Mouse (Mus musculus) embryonic stem cell, embryonic (primary cell): ENCODE data around the gene Tpm4.
"Not testable (repeated sequence)": the region's sequence is repeated elsewhere in the genome, so short reads cannot be mapped to it uniquely, and the experiment has no call there.

Experiments used
- CTCF ChIA-PET, 4 experiments: fragments of 300-600 bp in 2 of 4; fragments of 350-600 bp in 2 of 4; sonication (Branson Sonifier 250); formaldehyde crosslinking; loops; one replicate each; lab custom pipeline; 2022; ENCODE audit warnings: inconsistent platforms in 2 of 4; lab: Charles Lee
- POLR2A ChIA-PET, 4 experiments: fragments of 300-600 bp in 2 of 4; fragments of 350-600 bp in 2 of 4; sonication (Branson Sonifier 250); formaldehyde crosslinking; loops; one replicate each; lab custom pipeline; 2022; ENCODE audit warnings: antibody characterized with exemption in 4 of 4, inconsistent platforms in 1 of 4; lab: Charles Lee

Tpm4 gene

DNA sequence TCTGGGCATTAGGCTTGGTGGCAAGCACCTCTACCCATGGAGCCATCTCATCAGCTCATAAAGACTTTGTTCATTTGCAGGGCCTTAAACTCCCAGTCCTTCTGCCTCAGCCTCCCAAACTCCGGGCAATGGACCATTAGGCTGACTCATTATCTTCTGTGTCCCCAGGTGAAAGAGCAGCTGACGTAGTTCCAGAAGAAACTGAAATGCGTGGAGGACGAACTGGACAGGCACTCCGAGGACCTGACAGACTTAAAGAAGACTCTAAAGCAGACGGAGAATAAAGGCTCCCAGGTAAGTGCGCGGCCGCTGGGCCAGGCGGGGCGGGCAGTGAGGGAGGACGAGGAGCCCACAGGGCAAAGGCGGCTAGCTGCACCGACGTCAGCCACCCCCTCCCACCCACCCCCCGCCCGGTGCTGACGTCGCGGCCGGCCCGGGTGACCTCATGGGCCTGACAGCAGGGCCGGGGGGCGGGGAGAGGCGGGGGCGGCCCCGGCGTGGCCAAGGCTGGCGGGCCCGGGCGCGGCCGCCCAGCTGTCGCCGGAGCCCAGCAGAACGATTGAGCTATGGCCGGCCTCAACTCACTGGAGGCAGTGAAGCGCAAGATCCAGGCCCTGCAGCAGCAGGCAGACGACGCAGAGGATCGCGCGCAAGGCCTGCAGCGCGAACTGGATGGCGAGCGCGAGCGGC is at the start of gene Tpm4:
Gene Tpm4 (plus strand): TSS at position 220 of the 690 bp plus-strand sequence.
- POLR2A ChIA-PET: interaction anchor here (0.6 to 17.3 kb wide), 28 partner anchors 8 to 251 kb away, joined by 3 to 278 read pairs (median 4); partner anchors contain the start of genes Rab8a (in 2 of the 4), Ap1m1 (in 1 of the 4) and Olfr374 (in 1 of the 4)
- CTCF ChIA-PET: interaction anchor here in 1 of 4 experiments (0.5 kb wide), 1 partner anchor 122 kb away, joined by 4 read pairs; no protein-coding TSS in a partner anchor

- POLR2A ChIA-PET: not testable (repeated sequence)
Measured at GRCm38 (mm10) chr8:72087611-72088010, 47.2 kb upstream of the Tpm4 start.

DNA sequence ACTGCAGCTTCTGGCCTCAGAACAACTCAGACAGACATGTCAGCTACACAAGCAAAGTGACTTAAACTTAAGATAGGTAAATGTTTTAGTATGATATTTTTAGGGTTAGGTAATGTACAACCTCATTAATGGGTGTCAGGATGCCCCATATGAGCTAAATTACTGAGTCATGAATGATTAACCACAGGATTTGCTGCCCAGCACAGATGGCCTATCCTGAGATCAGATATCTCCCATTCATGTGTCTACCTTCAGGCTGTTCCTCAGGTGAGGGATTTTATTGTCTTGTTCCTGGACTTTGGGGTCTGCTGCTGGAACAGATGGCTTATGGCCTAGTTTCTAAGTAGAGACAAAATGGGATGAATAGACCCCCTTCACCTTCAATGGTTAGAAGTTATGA is 38.1 kb upstream of the Tpm4 start:
- CTCF ChIA-PET: not testable (repeated sequence)
- POLR2A ChIA-PET: interaction anchor here in 1 of 4 experiments (0.9 kb wide), 1 partner anchor 42 kb away, joined by 3 read pairs; no protein-coding TSS in a partner anchor

More at GRCm38 (mm10) chr8:72087611-72088010, 47.2 kb upstream of the Tpm4 start:
- CTCF ChIA-PET: interaction anchor here (0.6 to 1.3 kb wide), 5 partner anchors 17 to 170 kb away, joined by 3 to 5 read pairs (median 4); no protein-coding TSS in a partner anchor

- CTCF ChIA-PET: interaction anchor here in 2 of 4 experiments (0.7 to 1.0 kb wide), 6 partner anchors 95 to 181 kb away, joined by 3 to 6 read pairs (median 3); partner anchors contain the start of gene Ap1m1 (in 1 of the 2)
- POLR2A ChIA-PET: interaction anchor here in 2 of 4 experiments (0.5 to 1.1 kb wide), 14 partner anchors 8 to 540 kb away, joined by 3 to 7 read pairs (median 4); partner anchors contain the start of genes Ap1m1 (in 1 of the 2), Fam32a (in 1 of the 2), Hsh2d (in 1 of the 2) and Tmem221 (in 1 of the 2)
Measured at GRCm38 (mm10) chr8:72099377-72100103, 35.2 kb upstream of the Tpm4 start.

DNA sequence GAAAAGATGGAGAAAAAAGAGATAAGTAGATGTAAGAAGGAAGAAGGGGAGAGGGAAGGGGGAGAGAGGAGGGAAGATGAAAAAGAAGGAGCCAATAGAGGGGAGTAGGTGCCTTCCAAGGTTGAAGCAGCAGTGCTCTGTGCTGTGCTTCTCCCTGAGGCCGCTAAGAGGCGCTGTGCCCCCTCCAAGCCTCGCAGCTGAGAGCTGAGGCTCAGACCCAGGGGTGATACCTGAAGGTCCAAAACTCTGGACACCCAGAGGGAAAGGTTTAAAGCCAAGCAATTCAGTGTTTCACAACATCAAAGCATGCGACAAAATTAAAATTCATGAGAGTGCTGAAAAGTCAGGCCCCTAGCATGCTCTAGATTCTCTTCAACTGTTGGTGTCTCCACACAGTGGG is 29.6 kb upstream of the Tpm4 start:
- ChIA-PET CTCF (interaction anchor here (0.6 to 2.0 kb wide), 20 partner anchors 9 to 388 kb away, joined by 3 to 10 read pairs (median 4); partner anchors contain the start of genes Ap1m1 (in 1 of the 4), Fam32a (in 1 of the 4) and Hsh2d (in 1 of the 4)), POLR2A (interaction anchor here (0.7 to 2.2 kb wide), 6 partner anchors 18 to 135 kb away, joined by 3 to 7 read pairs (median 4); partner anchors contain the start of gene Ap1m1 (in 2 of the 4))

DNA sequence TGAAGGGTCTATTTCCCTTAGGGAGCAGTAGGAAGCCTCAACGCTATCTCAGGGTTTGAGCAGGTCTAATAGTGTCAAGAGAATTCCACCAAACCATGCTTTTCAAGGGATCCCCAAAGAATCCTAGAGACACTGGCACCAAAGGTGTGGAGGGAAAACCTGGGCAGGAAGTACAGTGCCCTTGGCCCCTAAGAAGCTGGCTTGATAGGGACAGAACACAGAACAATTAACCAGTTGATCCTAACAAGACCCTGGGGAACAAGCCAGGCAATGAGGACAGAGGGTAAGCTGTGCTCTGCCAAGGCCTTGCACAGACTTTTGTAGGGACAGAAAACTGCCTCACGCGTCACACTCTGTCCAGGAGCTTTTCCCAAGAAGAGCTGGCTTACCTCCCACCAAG is 28.0 kb upstream of the Tpm4 start, which contains the start of gene Olfr374:
Gene Olfr374 (plus strand): TSS at position 301 of the 400 bp plus-strand sequence.
- POLR2A ChIA-PET: interaction anchor here in 2 of 4 experiments (0.6 to 2.2 kb wide), 5 partner anchors 8 to 133 kb away, joined by 3 to 7 read pairs (median 3); partner anchors contain the start of genes Ap1m1 (in 1 of the 2), Gm11034 (in 1 of the 2) and Tpm4 (in 1 of the 2)
- CTCF ChIA-PET: interaction anchor here in 2 of 4 experiments (0.6 to 1.8 kb wide), 5 partner anchors 8 to 419 kb away, joined by 3 to 10 read pairs (median 5); no protein-coding TSS in a partner anchor

GRCm38 (mm10) chr8:72110876-72111275 is 23.9 kb upstream of the Tpm4 start:
- ChIA-PET CTCF (no interaction called here), POLR2A (no interaction called here)

DNA sequence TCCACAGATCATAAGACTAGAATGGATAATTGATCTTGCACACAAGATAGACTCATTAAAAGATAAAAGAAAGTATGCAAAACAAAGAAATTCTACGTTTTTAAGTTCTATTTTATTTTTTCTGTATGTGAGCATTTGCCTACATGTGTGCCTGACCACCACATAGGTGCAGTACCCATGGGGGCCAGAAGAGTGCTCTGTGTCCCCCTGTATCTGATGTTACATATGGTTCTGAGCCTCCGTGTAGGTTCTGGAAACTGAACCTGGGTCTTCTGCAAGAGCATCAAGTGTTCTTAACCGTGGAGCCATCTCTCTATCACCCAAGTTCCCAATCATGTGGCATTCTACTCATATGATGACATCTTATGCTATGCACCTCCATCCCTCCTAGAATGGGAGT is 22.3 kb upstream of the Tpm4 start:
- POLR2A ChIA-PET: interaction anchor here in 1 of 4 experiments (0.5 kb wide), 1 partner anchor 74 kb away, joined by 3 read pairs; no protein-coding TSS in a partner anchor

GRCm38 (mm10) chr8:72115202-72115601 is 19.6 kb upstream of the Tpm4 start:
- CTCF ChIA-PET: interaction anchor here in 2 of 4 experiments (1.3 to 1.7 kb wide), 2 partner anchors 9 to 10 kb away, joined by 4 to 5 read pairs; no protein-coding TSS in a partner anchor
- POLR2A ChIA-PET: interaction anchor here in 2 of 4 experiments (0.5 to 3.8 kb wide), 10 partner anchors 8 to 244 kb away, joined by 3 to 30 read pairs (median 3); partner anchors contain the start of genes Olfr374 (in 1 of the 2) and Tpm4 (in 1 of the 2)

More for the DNA sequence above, 22.3 kb upstream of the Tpm4 start:
- CTCF ChIA-PET: interaction anchor here in 2 of 4 experiments (0.6 to 0.9 kb wide), 2 partner anchors 58 to 145 kb away, joined by 3 read pairs; no protein-coding TSS in a partner anchor

- ChIA-PET POLR2A (interaction anchor here in 1 of 4 experiments (1.0 kb wide), 1 partner anchor 13 kb away, joined by 3 read pairs; no protein-coding TSS in a partner anchor), CTCF (interaction anchor here in 1 of 4 experiments (1.7 kb wide), 1 partner anchor 13 kb away, joined by 5 read pairs; no protein-coding TSS in a partner anchor)
Measured at GRCm38 (mm10) chr8:72118616-72119015, 16.2 kb upstream of the Tpm4 start.

- CTCF ChIA-PET: not testable (repeated sequence)
- POLR2A ChIA-PET: interaction anchor here in 2 of 4 experiments (0.7 to 1.5 kb wide), 5 partner anchors 8 to 118 kb away, joined by 3 read pairs; partner anchors contain the start of genes Ap1m1 (in 1 of the 2) and Fam32a (in 1 of the 2)
Measured at GRCm38 (mm10) chr8:72121486-72121885, 13.3 kb upstream of the Tpm4 start.

GRCm38 (mm10) chr8:72121997-72122396 is 12.8 kb upstream of the Tpm4 start:
- POLR2A ChIA-PET: interaction anchor here in 1 of 4 experiments (0.9 to 1.3 kb wide), 2 partner anchors 70 to 118 kb away, joined by 3 read pairs; partner anchors contain the start of gene Ap1m1
- CTCF ChIA-PET: no interaction called here

DNA sequence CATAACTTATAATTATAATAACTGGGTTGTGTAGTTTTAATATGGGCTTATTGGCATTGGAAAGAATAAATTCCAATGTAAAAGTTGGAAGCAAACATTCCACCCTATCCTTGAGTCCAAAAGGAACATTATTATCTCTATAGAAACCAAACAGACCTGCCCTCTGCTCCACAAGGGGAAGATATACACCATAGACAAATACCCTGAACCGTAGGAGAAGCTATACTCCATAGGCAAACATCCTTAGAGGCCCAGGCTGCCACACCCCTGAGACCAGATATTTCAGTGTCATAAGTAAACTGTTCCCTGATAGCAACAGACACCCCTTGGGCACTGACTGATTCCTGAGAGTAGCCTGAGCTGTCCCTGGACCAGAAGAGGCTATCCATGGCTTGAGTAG is 6.9 kb upstream of the Tpm4 start:
- ChIA-PET POLR2A (interaction anchor here in 2 of 4 experiments (0.6 to 2.6 kb wide), 7 partner anchors 9 to 400 kb away, joined by 3 to 9 read pairs (median 4); no protein-coding TSS in a partner anchor), CTCF (no interaction called here)

GRCm38 (mm10) chr8:72131251-72131650 is 3.5 kb upstream of the Tpm4 start:
- CTCF ChIA-PET: no interaction called here
- POLR2A ChIA-PET: interaction anchor here in 2 of 4 experiments (1.1 to 1.3 kb wide), 3 partner anchors 13 to 28 kb away, joined by 3 read pairs; no protein-coding TSS in a partner anchor

DNA sequence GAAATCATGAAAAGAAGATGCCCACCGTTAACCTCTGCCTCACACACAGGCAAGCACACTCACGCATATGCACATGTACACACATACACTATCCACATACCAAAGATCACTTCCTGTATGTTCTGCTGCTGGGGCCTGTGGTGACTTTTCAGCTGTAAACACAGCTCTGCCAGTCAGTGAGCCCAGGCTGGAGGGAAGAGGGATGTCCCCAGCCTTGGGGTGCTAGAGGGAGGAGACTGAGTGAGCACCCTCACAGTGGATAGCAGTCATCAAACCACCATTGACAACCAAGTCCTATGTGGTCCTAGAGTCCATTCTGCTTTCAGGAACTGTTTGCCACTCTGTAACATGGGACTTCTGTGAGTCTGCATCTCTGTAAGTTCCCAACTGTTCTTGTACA is 2.9 kb upstream of the Tpm4 start:
- ChIA-PET POLR2A (interaction anchor here in 1 of 4 experiments (1.2 kb wide), 1 partner anchor 13 kb away, joined by 3 read pairs; no protein-coding TSS in a partner anchor), CTCF (no interaction called here)

- ChIA-PET CTCF (interaction anchor here in 1 of 4 experiments (0.6 kb wide), 1 partner anchor 297 kb away, joined by 5 read pairs; no protein-coding TSS in a partner anchor), POLR2A (interaction anchor here in 1 of 4 experiments (1.2 to 17.3 kb wide), 2 partner anchors 14 to 20 kb away, joined by 3 to 278 read pairs; no protein-coding TSS in a partner anchor)
Measured at GRCm38 (mm10) chr8:72132417-72132816, 2.4 kb upstream of the Tpm4 start.

DNA sequence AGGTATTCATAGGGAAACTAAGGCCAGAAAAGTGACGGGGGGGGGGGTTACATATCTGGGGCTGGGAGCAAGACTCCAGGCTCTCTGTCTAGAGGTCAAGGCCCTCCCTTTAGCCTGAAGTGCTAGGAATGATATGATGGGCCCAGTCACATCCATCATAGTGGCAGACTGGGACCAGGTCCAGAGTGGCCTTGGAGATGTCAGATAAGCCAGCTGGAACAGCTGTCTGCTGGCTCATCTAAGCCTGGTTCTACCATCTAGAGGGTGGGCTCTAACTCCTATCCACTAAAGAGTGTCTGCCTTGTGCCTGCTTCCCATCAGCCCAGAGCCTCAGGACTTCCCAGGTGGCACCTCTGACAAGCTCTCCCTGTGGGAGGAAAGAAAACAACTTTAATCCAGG is 1.9 kb upstream of the Tpm4 start:
- POLR2A ChIA-PET: interaction anchor here in 2 of 4 experiments (0.6 to 17.3 kb wide), 3 partner anchors 10 to 43 kb away, joined by 3 to 278 read pairs (median 3); no protein-coding TSS in a partner anchor
- CTCF ChIA-PET: interaction anchor here in 2 of 4 experiments (0.6 kb wide), 2 partner anchors 254 to 297 kb away, joined by 5 to 6 read pairs; no protein-coding TSS in a partner anchor
